Mouse (Mus musculus): ENCODE measurements around the gene 4632433K11Rik. TPM values are rescaled to one million over a fixed set of nuclear protein-coding genes. Genes with fewer than 3 reads are reported as not detected.

Gene 4632433K11Rik
- polyA plus RNA-seq, 1 experiment: not detected

DNA sequence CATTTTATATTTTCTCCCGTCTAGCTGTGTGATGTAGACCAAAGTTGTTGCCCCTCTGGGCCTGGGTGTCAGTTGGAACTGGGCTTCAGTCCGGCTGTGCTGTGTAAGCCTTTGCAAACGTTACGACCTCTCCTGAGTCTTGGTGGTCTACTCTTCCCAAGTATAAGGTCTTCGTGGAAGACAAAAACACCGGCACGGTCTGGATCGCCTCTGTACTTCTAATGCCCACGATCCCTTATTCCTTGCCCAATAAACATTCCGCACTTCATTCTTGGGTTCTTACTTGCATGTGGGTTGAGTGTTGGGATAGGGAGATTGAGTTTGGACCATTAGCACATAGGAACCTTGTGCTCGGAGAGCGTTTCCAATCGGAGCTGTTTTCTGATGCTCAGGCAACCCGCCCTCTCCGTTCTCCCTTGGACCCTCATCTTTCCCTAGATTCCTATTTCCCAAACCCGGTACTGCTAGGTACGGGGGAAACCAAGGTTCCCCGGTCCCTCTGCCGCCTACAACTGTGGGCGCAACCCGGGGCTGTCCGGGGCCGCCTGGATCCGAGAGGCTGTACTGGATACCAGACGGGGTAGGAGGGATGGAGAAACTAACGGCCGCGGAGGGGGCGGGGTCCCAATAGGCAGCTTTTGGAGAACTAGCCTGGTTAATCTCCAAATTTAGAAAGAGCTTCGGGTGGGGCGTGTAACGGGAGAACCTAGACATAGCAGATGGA is 19.7 kb downstream of the 4632433K11Rik start:
- no peak for TF ChIP-seq CTCF (IDR thresholded peaks at IDR 0.05; ENCODE audit: borderline replicate concordance, insufficient read depth, low read depth, low read length)
- peak; percentile 30; the same call in 1 of the 2 replicates for TF ChIP-seq POLR2A (IDR thresholded peaks at IDR 0.05; ENCODE audit: borderline replicate concordance, insufficient read depth, low read length)
- H3K27ac ChIP-seq (ENCODE audit: insufficient read depth, low read length): no peak overlapping the region
- WGBS: 11% methylated on average over 32 of the region's 32 CpGs
- peak; percentile 48 to 59 for DNase-seq
- no peaks in the 10 kb centered on the region for H3K27me3 ChIP-seq (ENCODE audit: control insufficient read depth, insufficient read depth, low read length)
- peak overlapping the region; percentile 66 for H3K4me3 ChIP-seq (replicated peaks; ENCODE audit: insufficient read depth, low read depth, low read length)
- H3K4me1 ChIP-seq (ENCODE audit: control insufficient read depth, insufficient read depth, low read length): peaks cover 16% of the 10 kb centered on the region

DNA sequence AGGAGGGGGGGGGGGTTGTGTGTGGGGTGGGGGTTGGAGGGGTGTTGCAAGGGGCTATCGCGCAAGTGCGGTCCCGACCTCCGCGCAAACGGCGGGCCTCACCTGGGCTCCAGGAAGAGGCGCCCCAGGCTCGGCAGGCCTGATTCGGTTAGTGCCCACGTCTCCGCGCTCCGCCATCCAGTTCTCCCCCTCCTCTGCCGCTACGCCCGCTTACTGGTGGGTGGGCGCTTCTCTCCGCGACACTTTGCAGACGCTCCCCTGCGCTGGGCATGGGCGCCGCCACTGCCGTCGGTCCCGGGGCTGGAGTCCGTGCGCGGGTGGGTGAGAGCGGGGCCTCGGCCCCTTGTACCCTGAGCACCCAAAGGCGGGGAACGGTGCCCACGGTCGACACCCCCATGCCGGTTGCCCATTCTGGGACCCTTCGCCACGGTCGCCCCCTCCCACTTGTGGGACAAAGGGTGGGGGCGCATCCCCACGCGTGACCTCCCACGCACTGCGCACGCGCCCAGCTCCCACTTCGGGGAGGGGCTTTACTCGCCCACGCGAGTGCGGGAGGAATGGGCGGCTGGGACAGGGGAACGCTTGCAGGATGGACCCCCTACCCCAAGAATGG is 22.8 kb downstream of the 4632433K11Rik start:
- H3K4me1 ChIP-seq (ENCODE audit: control insufficient read depth, insufficient read depth, low read length): peaks cover 16% of the 10 kb centered on the region
- peak overlapping the region; percentile 60 for H3K4me3 ChIP-seq (replicated peaks; ENCODE audit: insufficient read depth, low read depth, low read length)
- H3K27ac ChIP-seq (ENCODE audit: insufficient read depth, low read length): peak overlapping the region; percentile 70
- H3K27me3 ChIP-seq (ENCODE audit: control insufficient read depth, insufficient read depth, low read length): no peaks in the 10 kb centered on the region
- WGBS: 3% methylated on average over 55 of the region's 55 CpGs
- DNase-seq: peak; percentile 60 to 75
- peak; percentile 50; the same call in 1 of the 2 replicates for TF ChIP-seq POLR2A (IDR thresholded peaks at IDR 0.05; ENCODE audit: borderline replicate concordance, insufficient read depth, low read length)
- no peak for TF ChIP-seq CTCF (IDR thresholded peaks at IDR 0.05; ENCODE audit: borderline replicate concordance, insufficient read depth, low read depth, low read length)

DNA sequence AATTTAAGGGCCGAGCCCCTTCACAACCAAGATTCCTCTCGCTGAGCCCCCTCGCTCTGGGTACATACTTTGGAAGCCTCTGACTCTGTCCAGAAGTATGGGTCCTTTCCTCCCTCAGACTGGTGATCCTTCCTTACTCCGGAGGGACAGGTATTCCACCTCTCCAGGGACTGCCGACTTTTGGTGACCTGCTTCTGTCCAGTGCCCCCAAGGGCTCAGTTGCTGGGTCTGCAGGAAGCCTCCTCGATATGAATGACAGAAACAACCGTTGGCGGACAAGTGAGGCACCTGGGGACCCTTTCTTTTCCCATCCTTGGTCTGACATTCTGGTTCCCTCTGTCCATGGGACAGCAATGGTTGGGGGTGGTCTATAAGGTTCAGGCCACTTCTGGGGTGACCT is 23.5 kb downstream of the 4632433K11Rik start:
- no peaks in the 10 kb centered on the region for H3K27me3 ChIP-seq (ENCODE audit: control insufficient read depth, insufficient read depth, low read length)
- peak overlapping the region; percentile 60 for H3K4me3 ChIP-seq (replicated peaks; ENCODE audit: insufficient read depth, low read depth, low read length)
- 30% methylated on average over 8 of the region's 8 CpGs for WGBS
- H3K27ac ChIP-seq (ENCODE audit: insufficient read depth, low read length): peak overlapping the region; percentile 70
- no peak for DNase-seq
- no peak for TF ChIP-seq POLR2A (IDR thresholded peaks at IDR 0.05; ENCODE audit: borderline replicate concordance, insufficient read depth, low read length)
- no peak for TF ChIP-seq CTCF (IDR thresholded peaks at IDR 0.05; ENCODE audit: borderline replicate concordance, insufficient read depth, low read depth, low read length)
- peaks cover 16% of the 10 kb centered on the region for H3K4me1 ChIP-seq (ENCODE audit: control insufficient read depth, insufficient read depth, low read length)

DNA sequence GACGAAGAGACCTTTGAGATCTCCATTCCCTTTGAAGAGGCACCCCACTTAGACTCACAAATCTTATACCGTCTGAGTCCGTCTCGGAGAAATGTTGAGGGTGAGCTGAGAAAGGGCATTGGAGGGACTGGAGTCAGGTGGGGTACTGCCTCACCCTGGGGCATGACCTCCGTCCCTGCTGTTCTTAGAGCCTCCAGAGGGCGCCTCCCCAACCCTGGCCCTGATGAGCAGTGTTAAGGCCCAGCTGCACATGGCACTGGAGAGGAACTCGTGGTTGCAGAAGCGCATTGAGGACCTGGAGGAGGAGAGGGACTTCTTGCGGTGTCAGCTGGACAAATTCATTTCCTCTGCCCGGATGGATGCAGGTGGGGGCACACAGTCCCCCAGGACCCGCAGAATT is 23.9 kb downstream of the 4632433K11Rik start:
- H3K27ac ChIP-seq (ENCODE audit: insufficient read depth, low read length): no peak overlapping the region
- TF ChIP-seq CTCF (IDR thresholded peaks at IDR 0.05; ENCODE audit: borderline replicate concordance, insufficient read depth, low read depth, low read length): no peak
- no peak for TF ChIP-seq POLR2A (IDR thresholded peaks at IDR 0.05; ENCODE audit: borderline replicate concordance, insufficient read depth, low read length)
- no peaks in the 10 kb centered on the region for H3K27me3 ChIP-seq (ENCODE audit: control insufficient read depth, insufficient read depth, low read length)
- H3K4me3 ChIP-seq (replicated peaks; ENCODE audit: insufficient read depth, low read depth, low read length): peak overlapping the region; percentile 60
- 45% methylated on average over 11 of the region's 11 CpGs for WGBS
- peak in 1 of 2 experiments; percentile 31 for DNase-seq
- peaks cover 16% of the 10 kb centered on the region for H3K4me1 ChIP-seq (ENCODE audit: control insufficient read depth, insufficient read depth, low read length)

DNA sequence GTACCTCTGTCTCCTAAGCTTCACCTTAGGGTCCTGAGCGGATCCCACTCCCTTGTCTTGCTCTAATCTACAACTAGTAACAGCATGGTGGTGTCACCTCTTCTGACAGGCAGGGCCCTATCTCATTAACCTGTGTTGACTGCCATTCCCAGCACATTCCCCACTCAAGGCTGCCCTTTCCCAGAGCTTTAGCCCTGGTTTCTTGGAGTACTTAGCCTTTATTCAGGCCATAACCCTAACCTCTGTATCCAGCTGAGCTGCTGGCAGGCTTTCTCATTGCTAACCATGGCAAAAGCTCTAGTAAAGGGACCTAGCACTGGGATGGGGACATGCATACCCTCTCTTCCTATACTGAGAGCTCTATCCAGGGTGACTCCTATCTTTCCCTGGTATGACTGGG is 24.7 kb downstream of the 4632433K11Rik start:
- Histone ChIP-seq H3K27ac (ENCODE audit: insufficient read depth, low read length) (no peak overlapping the region), H3K4me1 (ENCODE audit: control insufficient read depth, insufficient read depth, low read length) (peaks cover 8% of the 10 kb centered on the region), H3K27me3 (ENCODE audit: control insufficient read depth, insufficient read depth, low read length) (no peaks in the 10 kb centered on the region), H3K4me3 (replicated peaks; ENCODE audit: insufficient read depth, low read depth, low read length) (no peak overlapping the region)
- TF ChIP-seq CTCF (IDR thresholded peaks at IDR 0.05; ENCODE audit: borderline replicate concordance, insufficient read depth, low read depth, low read length) (no peak), POLR2A (IDR thresholded peaks at IDR 0.05; ENCODE audit: borderline replicate concordance, insufficient read depth, low read length) (no peak)
- DNase-seq: no peak
- 94% methylated on average over 1 of the region's 1 CpGs for WGBS

DNA sequence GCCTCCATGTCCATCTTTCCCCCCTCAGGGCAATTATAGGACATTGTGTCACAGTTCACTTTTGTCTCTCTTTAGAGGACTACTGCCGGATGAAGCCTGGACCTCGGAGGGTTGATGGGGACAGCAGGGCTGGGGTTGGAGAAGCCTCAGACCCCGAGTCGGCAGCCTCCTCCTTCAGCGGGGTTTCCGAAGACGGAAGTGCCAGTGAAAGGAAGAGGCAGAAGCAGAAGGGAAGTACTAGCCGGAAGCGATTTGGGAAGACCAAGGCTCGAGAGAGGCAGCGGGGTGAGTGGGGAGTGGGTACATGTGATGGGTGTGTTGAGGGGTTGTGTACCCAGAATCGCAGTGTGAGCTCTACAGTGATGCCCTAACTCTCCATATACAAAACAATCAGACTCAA is 25.5 kb downstream of the 4632433K11Rik start:
- 90% methylated on average over 12 of the region's 12 CpGs for WGBS
- peak in 1 of 2 experiments; percentile 38 for DNase-seq
- TF ChIP-seq POLR2A (IDR thresholded peaks at IDR 0.05; ENCODE audit: borderline replicate concordance, insufficient read depth, low read length) (no peak), CTCF (IDR thresholded peaks at IDR 0.05; ENCODE audit: borderline replicate concordance, insufficient read depth, low read depth, low read length) (no peak)
- Histone ChIP-seq H3K27me3 (ENCODE audit: control insufficient read depth, insufficient read depth, low read length) (no peaks in the 10 kb centered on the region), H3K27ac (ENCODE audit: insufficient read depth, low read length) (peak overlapping the region; percentile 35; the same call in 1 of the 2 replicates), H3K4me3 (replicated peaks; ENCODE audit: insufficient read depth, low read depth, low read length) (no peak overlapping the region), H3K4me1 (ENCODE audit: control insufficient read depth, insufficient read depth, low read length) (peaks cover 8% of the 10 kb centered on the region)

DNA sequence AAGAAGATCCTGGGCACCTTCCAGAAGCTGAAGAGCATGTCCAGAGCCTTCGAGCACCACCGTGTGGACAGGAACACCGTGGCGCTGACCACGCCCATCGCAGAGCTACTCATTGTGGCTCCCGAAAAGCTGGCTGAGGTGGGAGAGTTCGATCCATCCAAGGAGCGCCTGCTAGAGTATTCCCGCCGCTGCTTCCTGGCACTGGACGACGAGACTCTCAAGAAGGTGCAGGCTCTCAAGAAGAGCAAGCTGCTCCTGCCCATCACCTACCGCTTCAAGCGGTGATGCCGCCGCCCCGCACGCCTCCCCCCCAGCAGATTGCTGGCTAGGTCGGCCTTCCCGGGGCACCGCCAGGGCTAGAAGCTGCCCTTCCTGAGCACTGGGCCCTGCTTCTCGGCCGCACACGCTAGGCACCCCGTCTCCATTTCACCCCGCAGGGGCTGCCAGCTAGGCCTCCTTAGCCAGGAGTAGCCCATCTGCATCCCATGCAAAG is 26.4 kb downstream of the 4632433K11Rik start:
- Histone ChIP-seq H3K4me3 (replicated peaks; ENCODE audit: insufficient read depth, low read depth, low read length) (peak overlapping the region; percentile 91), H3K27me3 (ENCODE audit: control insufficient read depth, insufficient read depth, low read length) (no peaks in the 10 kb centered on the region), H3K4me1 (ENCODE audit: control insufficient read depth, insufficient read depth, low read length) (peaks cover 8% of the 10 kb centered on the region), H3K27ac (ENCODE audit: insufficient read depth, low read length) (peak overlapping the region; percentile 62)
- DNase-seq: peak; percentile 88 to 92
- 1% methylated on average over 27 of the region's 27 CpGs for WGBS
- TF ChIP-seq POLR2A (IDR thresholded peaks at IDR 0.05; ENCODE audit: borderline replicate concordance, insufficient read depth, low read length) (peak; percentile 51; the same call in 1 of the 2 replicates), CTCF (IDR thresholded peaks at IDR 0.05; ENCODE audit: borderline replicate concordance, insufficient read depth, low read depth, low read length) (peak; percentile 84)
